Mouse (Mus musculus): ENCODE results near the gene Pkmyt1. TPM values are rescaled to one million over a fixed set of nuclear protein-coding genes. Genes with fewer than 3 reads are reported as not detected.

Pkmyt1 gene
- polyA plus RNA-seq, 2 experiments: 46.4 to 81.7 TPM

DNA sequence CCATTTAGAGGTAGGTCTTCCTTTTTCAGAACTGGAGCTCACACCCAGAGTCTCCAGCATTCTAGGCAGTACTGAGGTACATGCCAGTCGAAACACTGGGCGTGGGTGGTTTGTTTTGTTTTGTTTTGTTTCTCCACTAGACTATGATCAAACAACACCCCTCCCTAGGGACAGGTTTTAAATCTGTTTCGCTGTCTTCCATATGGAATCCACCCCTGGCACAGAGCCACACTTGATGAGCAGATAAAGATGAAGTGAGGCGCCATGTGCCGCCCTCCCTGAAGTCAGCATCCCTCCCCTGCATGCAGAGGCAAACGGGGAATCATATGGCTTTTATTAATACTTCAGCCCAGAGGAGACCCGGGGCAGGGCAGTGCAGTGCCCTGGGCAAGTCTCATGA is 21.4 kb upstream of the Pkmyt1 start:
- Histone ChIP-seq H3K9me3 (ENCODE audit: control insufficient read depth, low read length) (no peaks in the 10 kb centered on the region), H3K27me3 (ENCODE audit: control insufficient read depth, insufficient read depth, low read length) (peaks cover 14% of the 10 kb centered on the region), H3K36me3 (ENCODE audit: control insufficient read depth, insufficient read depth, low read length) (no peaks in the 10 kb centered on the region), H3K4me1 (ENCODE audit: control insufficient read depth, insufficient read depth, low read length) (no peaks in the 10 kb centered on the region), H3K9ac (ENCODE audit: low read depth, low read length, severe bottlenecking) (no peak overlapping the region), H3K4me2 (replicated peaks; ENCODE audit: low read depth, low read length, severe bottlenecking) (no peak overlapping the region), H3K27ac (replicated peaks; ENCODE audit: low read depth, low read length) (no peak overlapping the region), H3K4me3 (replicated peaks; ENCODE audit: low read length) (no peak overlapping the region)
- no peak for TF ChIP-seq POLR2A (IDR thresholded peaks at IDR 0.05; ENCODE audit: borderline replicate concordance, extremely low read depth, insufficient read depth, insufficient read length)
- 31% methylated on average over 7 of the region's 7 CpGs for WGBS
- ATAC-seq (ENCODE audit: low FRiP score, low read depth) (no peak), DNase-seq (ENCODE audit: low spot score) (peak; percentile 50)

DNA sequence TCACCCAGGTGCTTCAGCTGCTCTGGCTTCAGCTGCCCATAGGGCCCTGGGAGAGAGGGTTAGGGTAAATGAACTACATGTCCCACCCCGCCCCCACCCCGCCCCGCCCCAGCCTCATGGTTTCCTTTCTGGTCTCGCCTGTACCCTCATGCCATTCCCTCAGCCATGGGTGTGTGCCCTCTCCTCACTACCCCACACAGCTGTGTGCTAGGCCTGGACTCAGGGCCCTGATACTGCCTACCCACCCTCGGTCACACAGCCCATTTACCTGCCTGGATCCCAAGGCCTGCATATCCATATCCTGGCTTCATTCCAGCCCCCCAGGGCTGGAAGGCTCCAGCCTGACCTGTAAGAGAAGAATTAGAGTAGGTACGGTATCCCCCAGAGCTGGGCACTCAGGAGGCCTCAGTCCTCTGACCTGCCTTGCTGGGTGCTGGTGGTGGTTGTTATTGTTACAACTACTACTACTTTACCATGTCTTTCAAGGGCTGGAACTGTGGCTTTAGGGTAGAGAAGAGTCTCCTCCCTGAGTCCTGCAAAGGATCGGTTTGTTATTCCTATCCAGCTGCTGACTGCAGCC is 20.5 kb upstream of the Pkmyt1 start:
- Histone ChIP-seq H3K9me3 (ENCODE audit: control insufficient read depth, low read length) (no peaks in the 10 kb centered on the region), H3K36me3 (ENCODE audit: control insufficient read depth, insufficient read depth, low read length) (no peaks in the 10 kb centered on the region), H3K27me3 (ENCODE audit: control insufficient read depth, insufficient read depth, low read length) (peaks cover 5% of the 10 kb centered on the region), H3K4me1 (ENCODE audit: control insufficient read depth, insufficient read depth, low read length) (no peaks in the 10 kb centered on the region), H3K27ac (replicated peaks; ENCODE audit: low read depth, low read length) (no peak overlapping the region), H3K4me2 (replicated peaks; ENCODE audit: low read depth, low read length, severe bottlenecking) (no peak overlapping the region), H3K4me3 (replicated peaks; ENCODE audit: low read length) (no peak overlapping the region), H3K9ac (ENCODE audit: low read depth, low read length, severe bottlenecking) (no peak overlapping the region)
- DNase-seq (ENCODE audit: low spot score): no peak
- no peak for ATAC-seq (ENCODE audit: low FRiP score, low read depth)
- WGBS: 69% methylated on average over 7 of the region's 7 CpGs
- no peak for TF ChIP-seq POLR2A (IDR thresholded peaks at IDR 0.05; ENCODE audit: borderline replicate concordance, extremely low read depth, insufficient read depth, insufficient read length)

DNA sequence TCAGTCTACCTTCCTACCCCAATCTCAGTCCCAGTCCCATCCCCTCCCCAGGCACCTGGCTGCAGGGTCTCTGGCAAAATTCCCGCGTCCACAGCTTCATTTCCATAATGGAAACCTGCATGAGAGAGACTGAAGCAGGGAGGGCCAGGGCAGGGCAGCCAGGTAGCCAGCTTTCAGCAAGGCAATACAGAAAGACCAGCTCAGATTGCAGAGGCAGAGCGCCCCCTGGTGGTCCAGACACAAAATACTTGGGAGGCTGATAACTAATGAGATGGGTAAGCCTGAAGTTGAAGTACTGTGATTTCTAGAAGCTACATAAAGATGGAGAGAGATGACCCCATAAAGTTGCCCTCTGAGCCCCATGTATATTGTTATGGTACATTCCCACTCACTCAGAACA is 19.9 kb upstream of the Pkmyt1 start:
- no peak overlapping the region for H3K4me3 ChIP-seq (replicated peaks; ENCODE audit: low read length)
- TF ChIP-seq POLR2A (IDR thresholded peaks at IDR 0.05; ENCODE audit: borderline replicate concordance, extremely low read depth, insufficient read depth, insufficient read length): no peak
- 6% methylated on average over 3 of the region's 3 CpGs for WGBS
- no peaks in the 10 kb centered on the region for H3K27me3 ChIP-seq (ENCODE audit: control insufficient read depth, insufficient read depth, low read length)
- H3K4me2 ChIP-seq (replicated peaks; ENCODE audit: low read depth, low read length, severe bottlenecking): no peak overlapping the region
- no peaks in the 10 kb centered on the region for H3K9me3 ChIP-seq (ENCODE audit: control insufficient read depth, low read length)
- no peak overlapping the region for H3K9ac ChIP-seq (ENCODE audit: low read depth, low read length, severe bottlenecking)
- no peak overlapping the region for H3K27ac ChIP-seq (replicated peaks; ENCODE audit: low read depth, low read length)
- ATAC-seq (ENCODE audit: low FRiP score, low read depth) (no peak), DNase-seq (ENCODE audit: low spot score) (peak; percentile 72)
- no peaks in the 10 kb centered on the region for H3K36me3 ChIP-seq (ENCODE audit: control insufficient read depth, insufficient read depth, low read length)
- no peaks in the 10 kb centered on the region for H3K4me1 ChIP-seq (ENCODE audit: control insufficient read depth, insufficient read depth, low read length)

DNA sequence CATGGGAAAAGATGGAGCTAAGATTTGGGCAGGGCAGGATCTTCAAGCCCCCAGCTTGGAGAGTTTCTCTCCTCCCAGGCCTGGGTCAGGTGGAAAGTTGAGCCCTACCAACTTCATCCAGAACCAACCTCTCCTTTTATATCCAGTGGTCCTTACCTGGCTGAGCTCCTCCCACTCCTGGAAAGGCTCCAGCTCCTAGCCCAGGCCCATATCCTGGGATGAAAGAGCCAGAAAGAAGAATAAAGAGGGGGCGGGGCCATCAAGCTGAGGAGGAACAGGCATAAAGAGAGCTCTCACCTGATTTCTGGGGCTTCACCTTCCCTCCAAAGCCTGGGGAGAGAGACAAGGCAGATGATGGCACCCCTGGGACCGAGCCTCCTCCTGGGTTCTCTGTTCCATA is 9.1 kb upstream of the Pkmyt1 start:
- H3K4me1 ChIP-seq (ENCODE audit: control insufficient read depth, insufficient read depth, low read length): no peaks in the 10 kb centered on the region
- no peak for TF ChIP-seq POLR2A (IDR thresholded peaks at IDR 0.05; ENCODE audit: borderline replicate concordance, extremely low read depth, insufficient read depth, insufficient read length)
- no peaks in the 10 kb centered on the region for H3K36me3 ChIP-seq (ENCODE audit: control insufficient read depth, insufficient read depth, low read length)
- DNase-seq (ENCODE audit: low spot score) (no peak), ATAC-seq (ENCODE audit: low FRiP score, low read depth) (no peak)
- H3K9me3 ChIP-seq (ENCODE audit: control insufficient read depth, low read length): no peaks in the 10 kb centered on the region
- H3K4me3 ChIP-seq (replicated peaks; ENCODE audit: low read length): no peak overlapping the region
- no peak overlapping the region for H3K9ac ChIP-seq (ENCODE audit: low read depth, low read length, severe bottlenecking)
- no peaks in the 10 kb centered on the region for H3K27me3 ChIP-seq (ENCODE audit: control insufficient read depth, insufficient read depth, low read length)
- H3K4me2 ChIP-seq (replicated peaks; ENCODE audit: low read depth, low read length, severe bottlenecking): no peak overlapping the region
- H3K27ac ChIP-seq (replicated peaks; ENCODE audit: low read depth, low read length): no peak overlapping the region
- 63% methylated on average over 2 of the region's 2 CpGs for WGBS

DNA sequence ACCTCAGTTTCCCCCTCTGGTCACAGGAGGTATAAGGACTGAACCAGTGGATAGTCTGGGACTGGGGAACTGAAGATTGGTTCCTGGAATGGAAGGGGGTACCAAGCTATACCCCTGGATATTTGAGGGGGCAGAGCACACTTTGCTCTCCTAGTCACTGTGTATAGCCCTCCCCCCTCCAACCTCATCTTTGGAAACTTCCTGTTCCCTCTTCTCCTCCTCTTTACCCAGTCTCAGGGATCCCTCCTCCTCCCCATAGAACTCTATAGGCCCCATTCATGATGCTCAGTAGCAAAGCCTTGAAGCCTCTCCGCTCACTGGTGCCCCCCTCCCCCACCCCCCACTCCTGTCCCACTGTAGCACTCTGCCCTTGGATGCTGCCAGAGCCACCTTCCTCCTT is 6.7 kb upstream of the Pkmyt1 start:
- H3K4me1 ChIP-seq (ENCODE audit: control insufficient read depth, insufficient read depth, low read length): no peaks in the 10 kb centered on the region
- no peak overlapping the region for H3K9ac ChIP-seq (ENCODE audit: low read depth, low read length, severe bottlenecking)
- no peak for DNase-seq (ENCODE audit: low spot score)
- H3K9me3 ChIP-seq (ENCODE audit: control insufficient read depth, low read length): no peaks in the 10 kb centered on the region
- no peak for ATAC-seq (ENCODE audit: low FRiP score, low read depth)
- 25% methylated on average over 1 of the region's 1 CpGs for WGBS
- H3K4me3 ChIP-seq (replicated peaks; ENCODE audit: low read length): no peak overlapping the region
- H3K27ac ChIP-seq (replicated peaks; ENCODE audit: low read depth, low read length): no peak overlapping the region
- H3K4me2 ChIP-seq (replicated peaks; ENCODE audit: low read depth, low read length, severe bottlenecking): no peak overlapping the region
- no peaks in the 10 kb centered on the region for H3K36me3 ChIP-seq (ENCODE audit: control insufficient read depth, insufficient read depth, low read length)
- no peaks in the 10 kb centered on the region for H3K27me3 ChIP-seq (ENCODE audit: control insufficient read depth, insufficient read depth, low read length)
- no peak for TF ChIP-seq POLR2A (IDR thresholded peaks at IDR 0.05; ENCODE audit: borderline replicate concordance, extremely low read depth, insufficient read depth, insufficient read length)

DNA sequence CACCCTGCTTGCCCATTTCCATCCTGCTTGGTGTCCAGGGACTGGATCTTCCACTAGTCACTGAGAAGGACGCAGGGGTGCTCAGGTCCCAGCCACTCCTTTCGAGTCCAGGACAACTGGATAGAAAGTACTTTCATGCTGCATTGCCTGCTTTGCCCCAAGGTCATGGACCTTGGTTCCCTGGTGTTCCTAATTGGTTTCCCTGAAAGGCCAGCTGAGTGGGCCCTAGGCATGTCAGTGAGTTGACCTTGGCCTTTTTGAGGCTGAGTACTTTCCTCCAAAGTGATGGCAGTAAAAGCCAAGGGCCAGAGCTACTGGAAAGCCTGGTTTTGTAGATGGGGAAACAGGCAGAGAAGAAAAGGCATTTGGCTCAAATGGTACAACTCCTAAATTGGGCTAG is 4.2 kb upstream of the Pkmyt1 start:
- 96% methylated on average over 2 of the region's 2 CpGs for WGBS
- DNase-seq (ENCODE audit: low spot score): no peak

More for the DNA sequence above, 4.2 kb upstream of the Pkmyt1 start:
- no peaks in the 10 kb centered on the region for H3K27me3 ChIP-seq (ENCODE audit: control insufficient read depth, insufficient read depth, low read length)
- H3K4me3 ChIP-seq (replicated peaks; ENCODE audit: low read length): no peak overlapping the region
- no peak for ATAC-seq (ENCODE audit: low FRiP score, low read depth)
- no peak overlapping the region for H3K4me2 ChIP-seq (replicated peaks; ENCODE audit: low read depth, low read length, severe bottlenecking)
- H3K36me3 ChIP-seq (ENCODE audit: control insufficient read depth, insufficient read depth, low read length): no peaks in the 10 kb centered on the region
- H3K27ac ChIP-seq (replicated peaks; ENCODE audit: low read depth, low read length): no peak overlapping the region
- no peak for TF ChIP-seq POLR2A (IDR thresholded peaks at IDR 0.05; ENCODE audit: borderline replicate concordance, extremely low read depth, insufficient read depth, insufficient read length)
- no peak overlapping the region for H3K9ac ChIP-seq (ENCODE audit: low read depth, low read length, severe bottlenecking)
- H3K9me3 ChIP-seq (ENCODE audit: control insufficient read depth, low read length): no peaks in the 10 kb centered on the region
- H3K4me1 ChIP-seq (ENCODE audit: control insufficient read depth, insufficient read depth, low read length): peaks cover 6% of the 10 kb centered on the region; the same call in 1 of the 2 replicates
